Mouse (Mus musculus): ENCODE results near the gene Gm15217. TPM values are rescaled to one million over a fixed set of nuclear protein-coding genes. Genes with fewer than 3 reads are reported as not detected.
A peak's percentile ranks its signal among the peaks of the same experiment; 100 is the strongest.

Gene Gm15217
- polyA plus RNA-seq, 1 experiment from 2014 or later = not detected

DNA sequence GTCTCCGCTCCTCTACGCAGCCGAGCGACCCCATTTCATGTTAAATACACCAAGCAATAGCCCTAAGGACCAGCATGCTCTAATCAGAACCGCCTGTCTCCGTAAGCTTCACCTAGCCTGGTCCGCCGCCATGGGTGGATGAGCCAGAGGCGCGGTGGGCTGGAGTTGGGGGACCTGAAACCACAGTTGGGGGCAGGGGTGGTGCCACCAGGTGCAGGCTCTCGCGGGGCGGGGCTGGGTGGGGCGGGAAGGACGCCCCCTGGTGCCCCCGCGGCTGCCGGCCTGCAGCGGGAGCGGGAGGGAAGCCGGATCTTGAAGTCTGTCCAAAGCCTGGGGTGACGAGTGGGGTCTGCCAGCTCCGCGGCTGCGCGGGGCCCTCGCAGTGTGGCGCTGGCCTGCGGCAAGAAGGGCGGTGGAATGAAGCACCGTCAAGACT is 1.1 kb downstream of the Gm15217 start:
- Histone ChIP-seq H3K9me3 (replicated peaks; ENCODE audit: control insufficient read depth, low read length, poor library complexity, severe bottlenecking) (no peaks in the 10 kb centered on the region), H3K27ac (ENCODE audit: low read length) (no peak overlapping the region), H3K27me3 (ENCODE audit: control insufficient read depth, insufficient read depth, low read depth, low read length) (peaks cover 31% of the 10 kb centered on the region), H3K9ac (ENCODE audit: low read depth, low read length) (peak overlapping the region; percentile 52), H3K4me3 (ENCODE audit: low read depth, low read length) (peak overlapping the region; percentile 33), H3K36me3 (ENCODE audit: control insufficient read depth, insufficient read depth, low read length) (no peaks in the 10 kb centered on the region), H3K4me2 (ENCODE audit: low read length) (peak overlapping the region; percentile 65), H3K4me1 (ENCODE audit: control insufficient read depth, insufficient read depth, low read length) (peaks cover 8% of the 10 kb centered on the region)
- ATAC-seq = peak; percentile 75
- WGBS = 4% methylated on average over 31 of the region's 31 CpGs

DNA sequence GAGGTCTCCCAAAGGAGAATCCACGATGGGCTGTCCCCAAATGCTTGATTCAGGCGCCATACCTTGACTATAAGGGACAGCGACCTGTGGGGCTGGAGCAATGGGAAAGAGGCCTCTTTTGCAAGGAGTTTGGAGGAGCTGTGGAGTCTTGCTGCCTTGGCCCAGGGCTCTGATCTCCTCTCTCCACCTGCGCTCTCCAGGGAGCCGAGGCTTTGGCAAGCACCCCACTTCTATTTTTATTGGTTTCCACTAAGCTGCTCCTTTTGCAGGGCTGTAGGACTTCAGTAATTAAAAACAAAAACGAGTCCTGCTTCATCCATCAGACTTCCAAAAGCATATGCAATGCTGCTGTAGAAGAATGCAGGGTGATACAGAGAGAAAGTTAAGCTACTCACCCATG is 2.2 kb downstream of the Gm15217 start:
- WGBS = 36% methylated on average over 6 of the region's 6 CpGs
- Histone ChIP-seq H3K27me3 (ENCODE audit: control insufficient read depth, insufficient read depth, low read depth, low read length) (peaks cover 33% of the 10 kb centered on the region), H3K9me3 (replicated peaks; ENCODE audit: control insufficient read depth, low read length, poor library complexity, severe bottlenecking) (no peaks in the 10 kb centered on the region), H3K4me3 (ENCODE audit: low read depth, low read length) (no peak overlapping the region), H3K4me2 (ENCODE audit: low read length) (no peak overlapping the region), H3K36me3 (ENCODE audit: control insufficient read depth, insufficient read depth, low read length) (no peaks in the 10 kb centered on the region), H3K9ac (ENCODE audit: low read depth, low read length) (no peak overlapping the region), H3K4me1 (ENCODE audit: control insufficient read depth, insufficient read depth, low read length) (peaks cover 20% of the 10 kb centered on the region), H3K27ac (ENCODE audit: low read length) (no peak overlapping the region)
- no peak for ATAC-seq

DNA sequence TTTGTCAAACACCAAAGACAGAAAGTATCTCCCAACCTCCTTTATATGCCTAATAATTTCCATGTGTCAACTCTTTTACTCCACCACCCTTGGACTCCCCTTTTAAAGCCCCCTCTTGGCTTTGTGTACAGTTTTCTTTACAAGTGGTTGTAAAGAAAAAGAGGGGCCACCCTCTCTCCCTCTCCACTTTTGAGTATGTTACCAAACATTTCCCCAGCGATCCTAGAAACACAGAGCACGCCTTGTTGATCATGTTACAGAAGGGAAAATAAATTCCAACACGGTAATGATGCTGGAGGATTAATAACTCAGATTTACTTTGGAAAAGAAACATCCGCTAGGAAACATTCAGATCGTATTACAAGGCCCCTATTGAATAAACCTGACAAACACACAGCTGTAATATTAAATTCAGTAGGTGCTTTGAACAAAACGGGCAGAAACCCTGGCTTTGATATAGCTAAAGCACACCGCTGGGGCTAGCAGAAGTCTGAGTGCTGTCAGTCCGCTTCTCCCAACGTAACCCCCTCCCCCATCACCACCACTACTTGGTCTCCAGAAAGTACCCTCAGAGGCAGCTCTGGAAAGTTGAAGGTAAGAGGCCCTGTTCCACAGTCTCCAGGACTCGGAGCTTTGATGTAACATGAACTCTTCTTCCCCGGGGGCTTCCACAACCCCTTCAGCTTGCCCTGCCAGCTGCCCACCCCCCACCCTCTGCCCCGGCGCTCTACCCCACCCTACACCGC is 5.9 kb downstream of the Gm15217 start:
- Histone ChIP-seq H3K4me2 (ENCODE audit: low read length) (peak overlapping the region; percentile 67), H3K4me1 (ENCODE audit: control insufficient read depth, insufficient read depth, low read length) (peaks cover 39% of the 10 kb centered on the region), H3K27me3 (ENCODE audit: control insufficient read depth, insufficient read depth, low read depth, low read length) (peaks cover 37% of the 10 kb centered on the region), H3K36me3 (ENCODE audit: control insufficient read depth, insufficient read depth, low read length) (no peaks in the 10 kb centered on the region), H3K9ac (ENCODE audit: low read depth, low read length) (no peak overlapping the region), H3K4me3 (ENCODE audit: low read depth, low read length) (peak overlapping the region; percentile 43), H3K9me3 (replicated peaks; ENCODE audit: control insufficient read depth, low read length, poor library complexity, severe bottlenecking) (no peaks in the 10 kb centered on the region), H3K27ac (ENCODE audit: low read length) (no peak overlapping the region)
- 13% methylated on average over 13 of the region's 14 CpGs for WGBS
- no peak for ATAC-seq

DNA sequence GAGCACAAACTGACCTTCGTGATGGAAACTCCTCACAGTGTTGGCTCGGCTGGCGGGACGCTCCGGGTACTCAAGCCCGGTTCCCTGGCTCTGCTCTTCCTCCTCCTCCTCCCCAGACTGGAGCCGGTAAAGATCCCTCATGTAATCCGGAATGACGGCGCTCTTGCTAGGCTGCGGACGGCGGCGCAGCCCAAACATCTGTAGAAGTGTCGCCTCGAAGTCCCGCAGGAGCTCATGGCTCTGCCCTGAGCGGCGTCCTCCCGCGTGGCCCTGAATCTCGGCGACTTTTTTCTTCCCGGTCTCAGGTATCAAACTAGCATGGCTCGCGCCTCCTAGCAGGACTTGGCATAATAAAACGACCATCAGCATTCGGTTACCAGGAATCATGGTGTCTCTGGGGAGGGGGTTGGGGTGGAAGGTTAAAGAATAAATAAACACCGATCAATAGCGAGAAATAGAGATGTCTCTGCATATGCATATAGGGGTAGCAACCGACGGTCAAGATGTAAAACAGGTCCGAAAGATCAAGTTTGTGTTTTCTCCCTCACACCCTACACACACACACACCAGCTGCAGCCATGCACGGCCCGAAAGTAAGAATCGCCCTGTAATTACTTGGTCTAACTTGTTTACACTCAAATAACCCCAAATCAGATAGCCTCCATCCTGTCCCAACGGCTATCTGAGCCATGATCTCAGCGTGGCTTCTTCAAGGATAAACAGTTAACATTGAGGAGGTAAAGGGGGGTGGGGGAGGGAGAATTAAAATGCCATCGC is 6.7 kb downstream of the Gm15217 start:
- 0 out of 2 replicates have a peak overlapping the region, but pooled peaks have one; percentile 48 for H3K9ac ChIP-seq (ENCODE audit: low read depth, low read length)

DNA sequence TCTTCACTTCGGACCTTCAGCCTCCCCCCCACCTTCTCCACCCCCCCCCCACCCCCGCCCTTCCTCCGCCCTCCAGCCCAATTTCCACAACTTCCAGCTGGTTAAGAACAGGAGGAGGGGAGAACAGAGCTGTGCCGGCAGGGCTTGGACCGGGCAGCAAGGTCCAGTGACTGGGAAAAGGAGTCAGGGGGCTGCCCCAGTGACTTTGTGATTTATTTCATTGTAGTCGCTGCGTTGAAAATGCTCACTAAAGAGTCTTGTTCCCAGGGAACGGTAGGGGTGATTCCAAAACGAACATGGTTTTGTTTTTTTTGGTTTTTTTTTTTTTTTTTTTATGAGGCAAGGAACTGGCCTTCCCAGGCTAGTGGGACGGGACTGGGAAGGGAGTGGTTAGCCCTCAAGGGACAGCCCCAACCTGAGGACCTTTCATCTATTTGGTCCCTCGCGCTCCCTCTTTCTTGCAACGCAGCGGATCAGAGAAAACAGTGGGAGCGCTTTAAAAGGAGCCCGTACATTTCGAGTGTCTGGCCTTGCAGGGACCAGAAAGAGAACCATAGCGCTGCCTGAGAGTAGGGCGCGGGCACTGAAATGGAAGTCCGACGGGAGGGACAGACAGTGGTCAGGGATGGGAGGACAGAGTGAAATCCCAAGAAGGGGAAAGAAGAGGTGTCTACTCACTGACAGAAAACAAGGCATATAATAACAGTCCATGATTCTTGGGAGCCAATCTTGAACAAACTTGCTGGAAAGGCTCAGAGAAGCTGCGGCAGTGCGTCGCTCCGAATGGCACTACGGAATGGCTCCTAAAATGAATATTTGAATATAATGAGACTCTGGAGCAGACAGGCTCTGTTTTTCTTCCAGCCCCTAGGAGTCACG is 7.5 kb downstream of the Gm15217 start:
- Histone ChIP-seq H3K9me3 (replicated peaks; ENCODE audit: control insufficient read depth, low read length, poor library complexity, severe bottlenecking) (no peaks in the 10 kb centered on the region), H3K4me3 (ENCODE audit: low read depth, low read length) (peak overlapping the region; percentile 43), H3K4me1 (ENCODE audit: control insufficient read depth, insufficient read depth, low read length) (peaks cover 38% of the 10 kb centered on the region), H3K9ac (ENCODE audit: low read depth, low read length) (peak overlapping the region; percentile 15; the same call in 1 of the 2 replicates), H3K4me2 (ENCODE audit: low read length) (peak overlapping the region; percentile 67), H3K36me3 (ENCODE audit: control insufficient read depth, insufficient read depth, low read length) (no peaks in the 10 kb centered on the region), H3K27me3 (ENCODE audit: control insufficient read depth, insufficient read depth, low read depth, low read length) (peaks cover 41% of the 10 kb centered on the region), H3K27ac (ENCODE audit: low read length) (no peak overlapping the region)
- ATAC-seq = peak; percentile 36
- under 1% methylated on average over 27 of the region's 28 CpGs for WGBS

More for the DNA sequence above, 6.7 kb downstream of the Gm15217 start:
- H3K4me2 ChIP-seq (ENCODE audit: low read length) = peak overlapping the region; percentile 67
- no peak for ATAC-seq
- under 1% methylated on average over 39 of the region's 39 CpGs for WGBS
- H3K4me1 ChIP-seq (ENCODE audit: control insufficient read depth, insufficient read depth, low read length) = peaks cover 38% of the 10 kb centered on the region
- peaks cover 40% of the 10 kb centered on the region for H3K27me3 ChIP-seq (ENCODE audit: control insufficient read depth, insufficient read depth, low read depth, low read length)
- H3K4me3 ChIP-seq (ENCODE audit: low read depth, low read length) = peak overlapping the region; percentile 43
- H3K9me3 ChIP-seq (replicated peaks; ENCODE audit: control insufficient read depth, low read length, poor library complexity, severe bottlenecking) = no peaks in the 10 kb centered on the region
- H3K27ac ChIP-seq (ENCODE audit: low read length) = no peak overlapping the region
- no peaks in the 10 kb centered on the region for H3K36me3 ChIP-seq (ENCODE audit: control insufficient read depth, insufficient read depth, low read length)

DNA sequence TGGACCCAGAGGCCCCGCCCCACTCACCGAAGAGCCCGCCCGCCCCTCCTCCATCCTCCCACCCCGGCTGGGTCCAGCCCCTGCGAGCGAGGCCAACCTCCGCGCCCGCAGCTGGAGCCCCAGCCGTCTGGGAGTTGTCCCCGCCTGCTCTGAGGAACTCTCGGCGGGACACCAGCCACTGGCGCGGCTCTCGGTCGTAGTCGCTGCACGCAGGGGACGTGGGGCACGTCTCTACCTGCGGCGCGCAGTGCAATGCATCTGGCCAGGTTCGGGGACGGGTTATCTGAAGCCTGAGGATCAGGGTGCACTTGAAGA is 8.1 kb downstream of the Gm15217 start:
- peak overlapping the region; percentile 30 for H3K9ac ChIP-seq (ENCODE audit: low read depth, low read length)

DNA sequence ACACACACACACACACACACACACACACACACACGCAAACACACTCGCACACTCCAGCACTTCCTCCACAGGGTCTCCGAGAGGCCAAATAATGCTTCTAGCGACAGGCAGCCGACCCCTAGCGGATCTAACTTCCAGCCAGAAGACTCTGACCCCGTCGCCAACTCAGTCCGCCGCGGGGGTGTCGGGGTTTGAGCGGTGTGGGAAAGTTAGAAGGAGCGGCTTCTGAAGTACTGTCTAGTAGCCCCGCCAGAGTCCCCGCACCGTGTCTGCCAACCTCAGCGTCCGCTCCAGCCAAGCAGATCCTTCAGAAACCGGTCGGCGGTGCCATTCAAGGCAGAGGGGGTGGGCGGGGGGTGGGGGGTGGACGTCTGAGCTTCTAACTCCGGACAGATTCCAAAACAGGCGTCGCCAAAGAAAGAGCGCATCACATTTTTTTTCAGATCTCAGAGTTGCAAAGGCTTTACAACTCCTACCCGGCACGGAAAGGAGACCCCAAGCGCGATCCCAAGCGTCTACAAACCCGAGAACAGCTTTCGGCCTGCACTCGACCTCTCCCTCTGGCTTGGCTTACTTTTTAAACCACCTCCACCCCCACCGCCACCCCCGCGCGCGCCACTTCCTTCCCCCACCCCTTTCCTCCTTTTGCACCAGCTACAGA is 8.7 kb downstream of the Gm15217 start:
- Histone ChIP-seq H3K4me3 (ENCODE audit: low read depth, low read length) (peak overlapping the region; percentile 43), H3K9ac (ENCODE audit: low read depth, low read length) (peak overlapping the region; percentile 30; the same call in 1 of the 2 replicates), H3K27ac (ENCODE audit: low read length) (no peak overlapping the region), H3K36me3 (ENCODE audit: control insufficient read depth, insufficient read depth, low read length) (no peaks in the 10 kb centered on the region), H3K9me3 (replicated peaks; ENCODE audit: control insufficient read depth, low read length, poor library complexity, severe bottlenecking) (no peaks in the 10 kb centered on the region), H3K4me2 (ENCODE audit: low read length) (peak overlapping the region; percentile 67), H3K4me1 (ENCODE audit: control insufficient read depth, insufficient read depth, low read length) (peaks cover 38% of the 10 kb centered on the region), H3K27me3 (ENCODE audit: control insufficient read depth, insufficient read depth, low read depth, low read length) (peaks cover 34% of the 10 kb centered on the region)
- under 1% methylated on average over 39 of the region's 41 CpGs for WGBS
- ATAC-seq = peak; percentile 40

More for the DNA sequence above, 8.1 kb downstream of the Gm15217 start:
- peak overlapping the region; percentile 67 for H3K4me2 ChIP-seq (ENCODE audit: low read length)
- WGBS = under 1% methylated on average over 25 of the region's 27 CpGs
- no peak overlapping the region for H3K27ac ChIP-seq (ENCODE audit: low read length)
- H3K27me3 ChIP-seq (ENCODE audit: control insufficient read depth, insufficient read depth, low read depth, low read length) = peaks cover 37% of the 10 kb centered on the region
- peaks cover 38% of the 10 kb centered on the region for H3K4me1 ChIP-seq (ENCODE audit: control insufficient read depth, insufficient read depth, low read length)
- peak overlapping the region; percentile 43 for H3K4me3 ChIP-seq (ENCODE audit: low read depth, low read length)
- no peaks in the 10 kb centered on the region for H3K9me3 ChIP-seq (replicated peaks; ENCODE audit: control insufficient read depth, low read length, poor library complexity, severe bottlenecking)
- H3K36me3 ChIP-seq (ENCODE audit: control insufficient read depth, insufficient read depth, low read length) = no peaks in the 10 kb centered on the region
- peak; percentile 78 for ATAC-seq

DNA sequence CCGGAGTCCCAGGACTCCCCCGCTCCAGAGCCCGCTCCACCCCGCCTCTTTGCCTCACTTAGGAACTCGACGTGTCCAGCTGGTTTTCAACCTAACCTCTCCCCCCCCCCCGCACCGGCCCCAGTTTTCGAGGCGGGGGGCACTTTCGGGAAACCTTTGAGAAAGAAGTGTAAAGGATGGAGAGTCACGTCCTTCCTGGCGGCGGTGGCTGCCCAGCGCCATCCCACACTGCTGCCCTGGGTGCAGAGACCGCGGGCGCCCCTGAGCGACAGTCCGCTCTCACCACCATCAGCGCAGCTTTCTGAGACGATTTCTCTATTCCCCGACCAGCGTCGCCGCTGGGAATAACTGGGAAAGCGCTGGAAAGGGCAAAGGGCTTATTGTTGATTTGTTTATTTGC is 9.4 kb downstream of the Gm15217 start:
- Histone ChIP-seq H3K9ac (ENCODE audit: low read depth, low read length) (no peak overlapping the region), H3K27ac (ENCODE audit: low read length) (no peak overlapping the region), H3K4me3 (ENCODE audit: low read depth, low read length) (peak overlapping the region; percentile 43), H3K4me2 (ENCODE audit: low read length) (peak overlapping the region; percentile 67), H3K9me3 (replicated peaks; ENCODE audit: control insufficient read depth, low read length, poor library complexity, severe bottlenecking) (no peaks in the 10 kb centered on the region), H3K4me1 (ENCODE audit: control insufficient read depth, insufficient read depth, low read length) (peaks cover 38% of the 10 kb centered on the region), H3K27me3 (ENCODE audit: control insufficient read depth, insufficient read depth, low read depth, low read length) (peaks cover 34% of the 10 kb centered on the region), H3K36me3 (ENCODE audit: control insufficient read depth, insufficient read depth, low read length) (no peaks in the 10 kb centered on the region)
- no peak for ATAC-seq
- WGBS = 0% methylated on average over 27 of the region's 27 CpGs
